Mouse (Mus musculus) inflammation-experienced regulatory T-cells (primary cell): ENCODE measurements around the gene Ccdc102a. TPM values are rescaled to one million over a fixed set of nuclear protein-coding genes. Genes with fewer than 3 reads are reported as not detected.

Source experiments
- polyA plus RNA-seq, 2 experiments: library from polyadenylated mRNA; unstranded; fragments of 100-300 nt; shearing (Covaris generic); gene quantifications; one replicate each; pipeline ENCODE4 v1.2.1; 2017

Ccdc102a gene
- polyA plus RNA-seq, result 1 to 10 TPM in 1 of 2 experiments, under 1 TPM in 1; 0.13 to 1.8 TPM

DNA sequence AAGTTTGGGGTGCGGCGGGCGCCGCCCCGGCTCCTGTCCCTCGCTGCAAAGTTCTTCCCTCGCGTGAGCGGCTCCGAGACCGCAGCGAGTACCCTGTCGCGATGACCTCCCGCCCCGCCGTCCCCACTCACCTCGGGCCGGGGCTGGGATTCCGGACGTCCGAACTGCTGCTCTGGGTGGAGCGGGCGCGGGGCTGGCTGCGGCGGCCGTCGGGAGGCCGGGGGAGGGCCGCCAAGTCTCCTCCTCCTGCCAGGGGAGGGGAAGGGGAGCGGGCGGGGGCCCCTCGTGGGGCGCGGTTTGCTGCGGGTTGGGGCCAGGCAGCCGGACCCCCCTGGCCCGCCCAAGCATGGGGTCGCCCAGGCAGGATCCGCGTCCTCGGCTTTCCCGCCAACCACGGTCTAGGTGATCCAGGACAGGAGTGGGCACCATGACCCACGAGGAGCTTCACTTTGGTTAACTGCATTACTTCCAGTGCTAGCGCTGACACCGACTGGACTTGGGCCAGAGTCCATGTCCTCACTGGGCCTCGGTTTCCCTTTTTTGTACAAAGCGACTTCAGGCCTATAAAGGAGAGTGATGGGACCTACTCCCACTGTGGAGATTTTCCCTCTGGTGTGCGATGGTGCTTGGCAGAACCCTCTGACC is at the start of gene Ccdc102a:
TSS of gene Ccdc102a (minus strand) at position 248 of the 645 bp plus-strand sequence.

DNA sequence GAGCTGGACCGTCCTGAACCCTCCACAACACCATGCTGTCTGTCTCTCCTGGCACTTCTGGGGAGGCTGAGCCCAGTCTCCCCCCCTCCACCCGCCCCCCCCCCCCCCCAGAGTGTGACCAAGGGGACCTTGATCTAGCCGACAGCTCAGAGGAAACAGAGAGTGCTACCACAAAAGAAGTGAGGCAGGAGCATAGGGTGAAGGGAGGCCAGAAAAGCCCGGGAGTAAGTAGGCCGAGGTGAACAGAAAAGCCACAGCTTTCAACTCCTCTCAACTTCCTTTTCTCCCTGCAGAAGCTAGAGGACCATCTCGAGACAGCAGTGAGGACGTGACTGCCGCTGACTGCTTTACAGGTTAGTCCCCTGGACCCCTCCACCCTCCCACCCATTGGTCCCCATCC is 5.5 kb upstream of the Ccdc102a start, which contains the start of gene Adgrg5:
TSS of gene Adgrg5 (plus strand) at position 290 of the 400 bp plus-strand sequence.

DNA sequence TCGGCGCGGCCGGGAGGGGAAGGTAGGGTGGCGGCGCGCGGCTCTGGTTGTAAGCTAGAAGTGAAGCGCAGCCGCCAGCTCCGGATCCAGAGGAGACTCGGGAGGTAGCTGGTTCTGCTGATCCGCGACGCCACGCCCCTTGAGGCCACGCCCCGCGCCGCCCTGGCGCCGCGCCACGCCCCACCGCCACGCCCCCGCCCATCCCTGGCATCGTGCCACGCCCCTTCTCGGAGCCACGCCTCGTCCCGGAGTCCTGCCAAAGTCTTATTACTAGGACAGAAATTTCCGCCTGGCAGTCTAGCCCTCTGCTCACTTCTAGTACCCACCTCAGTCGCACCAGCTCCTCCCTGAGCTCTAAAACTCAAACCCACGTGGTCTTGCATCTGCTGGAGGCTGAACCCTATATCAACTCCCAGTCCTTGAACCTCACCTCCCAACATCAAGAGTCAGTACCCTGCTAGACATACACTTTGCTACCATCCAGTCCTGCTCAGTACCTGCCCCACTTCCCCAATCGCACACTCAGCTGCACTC is 41.6 kb downstream of the Ccdc102a start, which contains the start of gene Dok4:
TSS of gene Dok4 (minus strand) at position 134 of the 534 bp plus-strand sequence.

DNA sequence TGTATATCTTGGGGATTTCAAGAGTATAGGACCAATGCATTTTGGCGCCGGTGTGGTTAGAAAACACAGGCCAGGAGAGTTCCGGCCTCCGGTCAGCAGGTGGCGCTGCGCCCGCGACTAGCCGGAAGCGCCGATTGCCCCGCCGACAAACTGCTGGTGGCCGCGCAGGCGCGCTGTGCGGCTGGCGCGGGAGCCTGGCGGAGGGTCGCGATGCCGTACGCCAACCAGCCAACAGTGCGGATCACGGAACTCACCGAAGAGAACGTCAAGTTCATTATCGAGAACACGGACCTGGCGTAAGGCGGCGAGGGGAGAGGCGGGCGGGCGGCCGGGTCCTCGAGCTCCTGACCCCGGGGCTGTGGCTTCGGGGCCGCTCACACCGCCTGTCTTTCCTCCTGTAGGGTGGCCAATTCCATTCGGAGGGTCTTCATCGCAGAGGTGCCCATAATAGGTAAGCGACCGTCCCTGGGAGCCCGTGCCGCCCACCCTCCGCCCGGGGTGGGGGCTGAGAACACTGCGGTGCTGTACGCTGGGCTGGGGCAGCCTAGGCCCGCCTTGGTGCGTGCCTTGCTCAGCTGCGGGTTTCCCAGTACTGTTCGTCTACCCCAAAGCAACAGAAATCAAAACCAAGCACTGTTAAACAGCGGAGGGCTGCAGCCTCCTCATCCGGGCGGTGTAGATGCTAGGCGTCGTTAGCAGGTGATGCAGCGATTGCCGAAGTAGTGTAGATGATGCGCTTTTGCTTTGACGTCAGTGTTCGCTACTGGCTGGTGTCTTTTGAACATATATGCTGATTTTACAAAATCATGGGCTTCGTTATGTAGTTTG is 60.3 kb downstream of the Ccdc102a start, which contains the start of gene Polr2c:
TSS of gene Polr2c (plus strand) at position 105 of the 828 bp plus-strand sequence.

Other genes with a start within 250 kb of the Ccdc102a start
- gene Pllp, start 221.8 kb downstream of the Ccdc102a start, polyA plus RNA-seq, result under 1 TPM in 1 of 2 experiments, not detected in 1; 0.92 TPM
- under 1 TPM in 1 of 2 experiments, not detected in 1; 0.13 TPM for gene Ccl22, start 172.5 kb downstream of the Ccdc102a start, polyA plus RNA-seq
- under 1 TPM in 1 of 2 experiments, not detected in 1; 0.10 TPM for gene Cx3cl1, start 146.1 kb downstream of the Ccdc102a start, polyA plus RNA-seq
- under 1 TPM in 1 of 2 experiments, not detected in 1; 0.59 TPM for gene Ccl17, start 107.6 kb downstream of the Ccdc102a start, polyA plus RNA-seq
- gene Coq9, start 79.8 kb downstream of the Ccdc102a start, polyA plus RNA-seq, result 10 to 100 TPM; 60.5 to 66.0 TPM
- gene Ciapin1, start 79.7 kb downstream of the Ccdc102a start, polyA plus RNA-seq, result 10 to 100 TPM; 90.5 to 98.2 TPM
- 100 to 1,000 TPM in 1 of 2 experiments, 10 to 100 TPM in 1; 93.8 to 107 TPM for gene Polr2c, start 60.6 kb downstream of the Ccdc102a start, polyA plus RNA-seq
- 1 to 10 TPM in 1 of 2 experiments, under 1 TPM in 1; 0.11 to 4.4 TPM for gene Dok4, start 41.8 kb downstream of the Ccdc102a start, polyA plus RNA-seq
- under 1 TPM; 0.82 to 0.93 TPM for gene Adgrg5, start 5.6 kb upstream of the Ccdc102a start, polyA plus RNA-seq
- gene Adgrg1, start 56.7 kb upstream of the Ccdc102a start, polyA plus RNA-seq, result 1 to 10 TPM; 2.4 to 2.5 TPM
- 1 to 10 TPM in 1 of 2 experiments, not detected in 1; 1.1 TPM for gene Adgrg3, start 99.6 kb upstream of the Ccdc102a start, polyA plus RNA-seq
- gene Drc7, start 137.0 kb upstream of the Ccdc102a start, polyA plus RNA-seq, result 1 to 10 TPM in 1 of 2 experiments, under 1 TPM in 1; 0.16 to 1.6 TPM
- gene Katnb1, start 163.1 kb upstream of the Ccdc102a start, polyA plus RNA-seq, result 10 to 100 TPM; 19.5 to 20.9 TPM